Mouse (Mus musculus): ENCODE measurements at regions not wholly inside any gene's neighbourhood (a gene's known extent, or its start where the extent isn't known, plus 50 kb on each side); places are given as distances from the start of the nearest gene placed in this dataset.

GRCm38 (mm10) chr1:94532773-94533541 lies 480.6 kb upstream of the Pdcd1 start:
- H3K9me3 ChIP-seq (replicated peaks; ENCODE audit: low read length), result no peaks in the 10 kb centered on the region
- H3K79me2 ChIP-seq (replicated peaks; ENCODE audit: control insufficient read depth, extremely low read depth, insufficient read depth, poor library complexity, severe bottlenecking), result no peaks in the 10 kb centered on the region
- DNase-seq (ENCODE audit: extremely low read depth), result no peak
- H3K4me2 ChIP-seq (ENCODE audit: insufficient read depth, low read depth, poor library complexity, severe bottlenecking), result no peak overlapping the region
- H3K4me3 ChIP-seq (replicated peaks in 1 of 3; ENCODE audit: low read depth in 2 of 3, low read length in 2 of 3, poor library complexity in 1 of 3), result no peak overlapping the region
- in situ Hi-C loops (cut with MboI; ENCODE audit: low pct_ligation_motif_present, low pct_unique_long_range_greater_than_20kb, low sequenced_read_pairs), result no loop called here
- no peak overlapping the region for H3K27ac ChIP-seq (ENCODE audit: insufficient read depth, low read depth)
- no peaks in the 10 kb centered on the region for H3K4me1 ChIP-seq (ENCODE audit: control insufficient read depth in 1 of 2, insufficient read depth in 2 of 2)
- H3K9ac ChIP-seq (ENCODE audit: insufficient read depth, low read depth), result no peak overlapping the region
- no peaks in the 10 kb centered on the region for H3K27me3 ChIP-seq (replicated peaks)
- H3K36me3 ChIP-seq (replicated peaks in 1 of 2; ENCODE audit: control insufficient read depth in 1 of 2, insufficient read depth in 1 of 2, low read length in 1 of 2), result no peaks in the 10 kb centered on the region
- TF ChIP-seq MAZ (IDR thresholded peaks at IDR 0.05; ENCODE audit: low read depth, low read length), result no peak
- TF ChIP-seq SIN3A (IDR thresholded peaks at IDR 0.05; ENCODE audit: low read length), result no peak
- TF ChIP-seq CHD2 (IDR thresholded peaks at IDR 0.05; ENCODE audit: low read length), result no peak
- dilution Hi-C loops (cut with MboI; ENCODE audit: extremely low pct_ligation_motif_present, extremely low pct_unique_long_range_greater_than_20kb, low sequenced_read_pairs), result no loop called here

DNA sequence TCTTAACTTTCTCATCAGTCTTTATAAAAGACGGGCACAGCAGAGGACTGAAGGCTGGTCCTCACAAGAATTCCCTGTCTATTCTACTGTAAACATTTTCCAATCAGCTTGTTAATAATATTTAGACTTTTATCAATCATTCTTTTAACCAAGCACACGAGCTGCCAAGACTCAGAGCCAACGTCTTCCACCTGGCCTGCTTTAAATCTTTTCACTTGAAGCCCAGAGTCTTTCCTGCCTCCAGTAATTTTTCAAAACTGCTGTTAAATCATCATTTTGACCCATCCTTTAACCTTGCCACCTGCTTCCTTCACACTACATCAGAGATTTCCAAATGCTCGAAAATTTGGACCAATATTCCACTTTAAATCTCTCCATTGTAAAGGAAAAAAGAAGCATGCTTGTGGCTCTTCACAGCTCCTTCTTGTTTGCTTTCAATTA lies 451.7 kb upstream of the Pdcd1 start:
- no peak overlapping the region for H3K27ac ChIP-seq (ENCODE audit: insufficient read depth, low read depth)
- in situ Hi-C loops (cut with MboI; ENCODE audit: low pct_ligation_motif_present, low pct_unique_long_range_greater_than_20kb, low sequenced_read_pairs), result no loop called here
- 0 out of 4 replicates have a peak, but pooled peaks cover 0 to 4% of the 10 kb centered on the region in 2 experiments for H3K4me1 ChIP-seq (ENCODE audit: control insufficient read depth in 1 of 2, insufficient read depth in 2 of 2)
- no peaks in the 10 kb centered on the region for H3K9me3 ChIP-seq (replicated peaks; ENCODE audit: low read length)
- H3K27me3 ChIP-seq (replicated peaks), result no peaks in the 10 kb centered on the region
- H3K4me3 ChIP-seq (replicated peaks in 1 of 3; ENCODE audit: low read depth in 2 of 3, low read length in 2 of 3, poor library complexity in 1 of 3), result no peak overlapping the region
- TF ChIP-seq POLR2A (IDR thresholded peaks at IDR 0.05; ENCODE audit: low read depth, low read length) (no peak), TBP (conservative IDR thresholded peaks at IDR 0.05; ENCODE audit: low read depth, low read length) (no peak), PAX5 (IDR thresholded peaks at IDR 0.05; ENCODE audit: low read length) (no peak), E2F4 (IDR thresholded peaks at IDR 0.05; ENCODE audit: insufficient replicate concordance, low read depth, low read length) (no peak), MAX (IDR thresholded peaks at IDR 0.05; ENCODE audit: low read length) (no peak), ZMIZ1 (IDR thresholded peaks at IDR 0.05; ENCODE audit: low read depth, low read length) (no peak), POLR2AphosphoS2 (IDR thresholded peaks at IDR 0.05; ENCODE audit: low read depth, low read length) (no peak), MAFK (IDR thresholded peaks at IDR 0.05; ENCODE audit: insufficient replicate concordance, low read length) (no peak), MEF2A (IDR thresholded peaks at IDR 0.05; ENCODE audit: borderline replicate concordance, low read depth, low read length) (no peak)
- DNase-seq (ENCODE audit: extremely low read depth), result no peak
- dilution Hi-C loops (cut with MboI; ENCODE audit: extremely low pct_ligation_motif_present, extremely low pct_unique_long_range_greater_than_20kb, low sequenced_read_pairs), result no loop called here
- H3K36me3 ChIP-seq (replicated peaks in 1 of 2; ENCODE audit: control insufficient read depth in 1 of 2, insufficient read depth in 1 of 2, low read length in 1 of 2), result no peaks in the 10 kb centered on the region
- no peaks in the 10 kb centered on the region for H3K79me2 ChIP-seq (replicated peaks; ENCODE audit: control insufficient read depth, extremely low read depth, insufficient read depth, poor library complexity, severe bottlenecking)
- H3K9ac ChIP-seq (ENCODE audit: insufficient read depth, low read depth), result no peak overlapping the region
- no peak overlapping the region for H3K4me2 ChIP-seq (ENCODE audit: insufficient read depth, low read depth, poor library complexity, severe bottlenecking)

GRCm38 (mm10) chr1:94503379-94504079 lies 451.2 kb upstream of the Pdcd1 start:
- H3K27me3 ChIP-seq (replicated peaks), result no peaks in the 10 kb centered on the region
- no peak overlapping the region for H3K9ac ChIP-seq (ENCODE audit: insufficient read depth, low read depth)
- no peaks in the 10 kb centered on the region for H3K79me2 ChIP-seq (replicated peaks; ENCODE audit: control insufficient read depth, extremely low read depth, insufficient read depth, poor library complexity, severe bottlenecking)
- H3K36me3 ChIP-seq (replicated peaks in 1 of 2; ENCODE audit: control insufficient read depth in 1 of 2, insufficient read depth in 1 of 2, low read length in 1 of 2), result no peaks in the 10 kb centered on the region
- TF ChIP-seq EP300 (IDR thresholded peaks at IDR 0.05; ENCODE audit: low read length), result no peak
- no peak for TF ChIP-seq USF2 (conservative IDR thresholded peaks at IDR 0.05; ENCODE audit: low read depth, low read length)
- TF ChIP-seq MAFK (IDR thresholded peaks at IDR 0.05; ENCODE audit: insufficient replicate concordance, low read length), result no peak
- TF ChIP-seq MXI1 (IDR thresholded peaks at IDR 0.05; ENCODE audit: low read depth, low read length), result no peak
- dilution Hi-C loops (cut with MboI; ENCODE audit: extremely low pct_ligation_motif_present, extremely low pct_unique_long_range_greater_than_20kb, low sequenced_read_pairs), result no loop called here
- H3K27ac ChIP-seq (ENCODE audit: insufficient read depth, low read depth), result no peak overlapping the region
- no peak for DNase-seq (ENCODE audit: extremely low read depth)
- in situ Hi-C loops (cut with MboI; ENCODE audit: low pct_ligation_motif_present, low pct_unique_long_range_greater_than_20kb, low sequenced_read_pairs), result no loop called here
- H3K9me3 ChIP-seq (replicated peaks; ENCODE audit: low read length), result no peaks in the 10 kb centered on the region
- H3K4me3 ChIP-seq (replicated peaks in 1 of 3; ENCODE audit: low read depth in 2 of 3, low read length in 2 of 3, poor library complexity in 1 of 3), result no peak overlapping the region
- H3K4me1 ChIP-seq (ENCODE audit: control insufficient read depth in 1 of 2, insufficient read depth in 2 of 2), result 0 out of 4 replicates have a peak, but pooled peaks cover 0 to 4% of the 10 kb centered on the region in 2 experiments
- no peak overlapping the region for H3K4me2 ChIP-seq (ENCODE audit: insufficient read depth, low read depth, poor library complexity, severe bottlenecking)

Data from CH12.LX (cell line).